Mouse (Mus musculus) kidney, postnatal 0 days (tissue): Measurements from ENCODE around the gene Pold4. TPM values are rescaled to one million over a fixed set of nuclear protein-coding genes. Genes with fewer than 3 reads are reported as not detected.
A peak's percentile ranks its signal among the peaks of the same experiment; 100 is the strongest.

Experiments
- ATAC-seq: fragments of 200-750 bp; cut with Nextera tagmentation; replicated peaks from 2 replicates; pipeline ENCODE4 v1.8.0; 2017; ENCODE audit warnings: low read depth, moderate number of reproducible peaks, moderate TSS enrichment, moderate library complexity; ENCODE audit not compliant: low FRiP score
- DNase-seq: peaks from one replicate; pipeline ENCODE4 v3.0.0-alpha.2; 2016; ENCODE audit warnings: low spot score
- H3K27ac ChIP-seq: fragments of 300-500 bp; sonication (generic); 2 replicates; pipeline ENCODE4 v1.5.1; 2014; ENCODE audit warnings: mild to moderate bottlenecking
- H3K27me3 ChIP-seq: fragments of 300-500 bp; sonication (generic); 2 replicates; pipeline ENCODE4 v1.6.1; 2014; ENCODE audit warnings: low read length, mixed read lengths; ENCODE audit not compliant: insufficient read depth
- H3K36me3 ChIP-seq: fragments of 300-500 bp; sonication (generic); 2 replicates; pipeline ENCODE4 v1.6.1; 2014; ENCODE audit warnings: low read length, mixed read lengths; ENCODE audit not compliant: insufficient read depth
- H3K4me1 ChIP-seq: fragments of 300-500 bp; sonication (generic); replicated peaks from 2 replicates; pipeline ENCODE4 v1.6.1; 2014; ENCODE audit warnings: antibody characterized with exemption, low read length, mixed read lengths; ENCODE audit not compliant: insufficient read depth
- H3K4me2 ChIP-seq: fragments of 300-500 bp; sonication (generic); 2 replicates; pipeline ENCODE4 v1.6.1; 2014; ENCODE audit warnings: mild to moderate bottlenecking, low read length, moderate library complexity, mixed read lengths
- H3K4me3 ChIP-seq: fragments of 300-500 bp; sonication (generic); replicated peaks from 2 replicates; pipeline ENCODE4 v1.5.1; 2014; ENCODE audit warnings: low read depth, low read length
- H3K9ac ChIP-seq: fragments of 300-500 bp; sonication (generic); 2 replicates; pipeline ENCODE4 v1.6.1; 2014; ENCODE audit warnings: low read depth, low read length
- H3K9me3 ChIP-seq: fragments of 300-500 bp; sonication (generic); replicated peaks from 2 replicates; pipeline ENCODE4 v1.6.1; 2016; ENCODE audit warnings: low read length, inconsistent platforms, mixed read lengths
- CTCF ChIP-seq: IDR thresholded peaks from 2 replicates; pipeline ENCODE4 v1.5.1; 2016; ENCODE audit warnings: antibody characterized with exemption, low read depth, mild to moderate bottlenecking, moderate library complexity
- WGBS: fragments of 180-500 bp; shearing (Covaris S2); extraction: QIAGEN DNeasy Blood & Tissue Kit; methylation state at CpG from one replicate; pipeline ENCODE4 v1.1.7; 2014; 5-methylcytosine and 5-hydroxymethylcytosine counted together
- polyA plus RNA-seq: library from polyadenylated mRNA; unstranded; fragments of >200 nt; fragmentation: Nextera tagmentation; extraction: Ambion mirVana; gene quantifications from 2 replicates; pipeline ENCODE4 v1.2.1, GENCODE M21; 2015

Gene Pold4
- polyA plus RNA-seq, 1 experiment from 2014 or later, result 43.6 TPM

GRCm38 (mm10) chr19:4261038-4261698 is 29.5 kb downstream of the Pold4 start:
- Histone ChIP-seq H3K27me3 (no peaks in the 10 kb centered on the region), H3K4me3 (no peak overlapping the region), H3K36me3 (no peaks in the 10 kb centered on the region), H3K4me1 (no peaks in the 10 kb centered on the region), H3K27ac (no peak overlapping the region), H3K4me2 (no peak overlapping the region), H3K9ac (no peak overlapping the region), H3K9me3 (no peaks in the 10 kb centered on the region)
- DNase-seq, result peak; percentile 24
- peak; percentile 42; the same call in 1 of the 2 replicates for TF ChIP-seq CTCF
- 0 out of 2 replicates have a peak, but pooled peaks have one; percentile 15 for ATAC-seq
- 60% methylated on average over 8 of the region's 8 CpGs for WGBS

GRCm38 (mm10) chr19:4262756-4263155 is 31.1 kb downstream of the Pold4 start:
- Histone ChIP-seq H3K4me1 (no peaks in the 10 kb centered on the region), H3K27ac (no peak overlapping the region), H3K36me3 (no peaks in the 10 kb centered on the region), H3K9me3 (no peaks in the 10 kb centered on the region), H3K4me2 (no peak overlapping the region), H3K27me3 (no peaks in the 10 kb centered on the region), H3K9ac (no peak overlapping the region), H3K4me3 (no peak overlapping the region)
- ATAC-seq (no peak), DNase-seq (no peak)
- no peak for TF ChIP-seq CTCF
- WGBS, result 66% methylated on average over 6 of the region's 6 CpGs

- Histone ChIP-seq H3K4me3 (no peak overlapping the region), H3K27ac (no peak overlapping the region), H3K4me1 (0 out of 2 replicates have a peak, but pooled peaks cover 5% of the 10 kb centered on the region), H3K36me3 (no peaks in the 10 kb centered on the region), H3K9me3 (no peaks in the 10 kb centered on the region), H3K27me3 (no peaks in the 10 kb centered on the region), H3K4me2 (no peak overlapping the region), H3K9ac (no peak overlapping the region)
- DNase-seq (no peak), ATAC-seq (no peak)
- TF ChIP-seq CTCF, result no peak
- 69% methylated on average over 14 of the region's 14 CpGs for WGBS
Measured at GRCm38 (mm10) chr19:4263702-4264101, 32.0 kb downstream of the Pold4 start.

- no peak overlapping the region for H3K4me2 ChIP-seq
- WGBS, result 92% methylated on average over 6 of the region's 6 CpGs
- 0 out of 2 replicates have a peak, but pooled peaks cover 5% of the 10 kb centered on the region for H3K4me1 ChIP-seq
- no peak overlapping the region for H3K9ac ChIP-seq
- ATAC-seq (no peak), DNase-seq (no peak)
- no peak overlapping the region for H3K27ac ChIP-seq
- H3K27me3 ChIP-seq, result no peaks in the 10 kb centered on the region
- no peaks in the 10 kb centered on the region for H3K9me3 ChIP-seq
- no peak overlapping the region for H3K4me3 ChIP-seq
- H3K36me3 ChIP-seq, result no peaks in the 10 kb centered on the region
- no peak for TF ChIP-seq CTCF
Measured at GRCm38 (mm10) chr19:4264171-4264780, 32.6 kb downstream of the Pold4 start.

- H3K9ac ChIP-seq, result no peak overlapping the region
- no peaks in the 10 kb centered on the region for H3K9me3 ChIP-seq
- H3K4me2 ChIP-seq, result no peak overlapping the region
- H3K4me1 ChIP-seq, result 0 out of 2 replicates have a peak, but pooled peaks cover 5% of the 10 kb centered on the region
- H3K36me3 ChIP-seq, result no peaks in the 10 kb centered on the region
- no peak overlapping the region for H3K4me3 ChIP-seq
- TF ChIP-seq CTCF, result peak; percentile 54
- 60% methylated on average over 4 of the region's 4 CpGs for WGBS
- DNase-seq (peak; percentile 29), ATAC-seq (no peak)
- H3K27ac ChIP-seq, result no peak overlapping the region
- H3K27me3 ChIP-seq, result no peaks in the 10 kb centered on the region
Measured at GRCm38 (mm10) chr19:4265956-4266355, 34.3 kb downstream of the Pold4 start.

GRCm38 (mm10) chr19:4268566-4269361 is 37.1 kb downstream of the Pold4 start, which contains the start of gene Ssh3:
Gene Ssh3 (minus strand): TSS chr19:4269180.
- H3K4me3 ChIP-seq, result peak within 1 kb of the TSS; percentile 41
- H3K4me1 ChIP-seq, result 0 out of 2 replicates have a peak, but pooled peaks cover 5% of the 10 kb centered on the region
- H3K36me3 ChIP-seq, result no peaks in the 10 kb centered on the region; the same call in 1 of the 2 replicates
- TF ChIP-seq CTCF, result no peak
- H3K27me3 ChIP-seq, result no peaks in the 10 kb centered on the region
- 8% methylated on average over 46 of the region's 46 CpGs for WGBS
- H3K9me3 ChIP-seq, result no peaks in the 10 kb centered on the region
- ATAC-seq, result peak; percentile 92
- peak within 1 kb of the TSS; percentile 62 for H3K9ac ChIP-seq
- peak within 1 kb of the TSS; percentile 61 for H3K4me2 ChIP-seq
- DNase-seq, result peak; percentile 70
- H3K27ac ChIP-seq, result peak within 1 kb of the TSS; percentile 20
